Mouse (Mus musculus) spleen, adult 2 months (tissue): Measurements from ENCODE around the gene Adcy2.

ENCODE experiments used
- CTCF ChIP-seq: fragments of 200-500 bp; IDR thresholded peaks from 2 replicates; pipeline ENCODE4 v1.5.1; 2011; ENCODE audit warnings: mild to moderate bottlenecking, inconsistent platforms; ENCODE audit not compliant: insufficient read depth, insufficient read length, insufficient replicate concordance; ENCODE audit errors: extremely low read depth
- POLR2A ChIP-seq: fragments of 200-500 bp; IDR thresholded peaks from 2 replicates; pipeline ENCODE4 v1.6.1; 2011; ENCODE audit warnings: low read depth, low read length, inconsistent platforms

GRCm38 (mm10) chr13:68835424-68836045 lies 163.8 kb downstream of the Adcy2 start:
- TF ChIP-seq POLR2A (no peak), CTCF (no peak)
